ENCODE assay signal across 8 mouse cellular contexts in the genomic region with DNA sequence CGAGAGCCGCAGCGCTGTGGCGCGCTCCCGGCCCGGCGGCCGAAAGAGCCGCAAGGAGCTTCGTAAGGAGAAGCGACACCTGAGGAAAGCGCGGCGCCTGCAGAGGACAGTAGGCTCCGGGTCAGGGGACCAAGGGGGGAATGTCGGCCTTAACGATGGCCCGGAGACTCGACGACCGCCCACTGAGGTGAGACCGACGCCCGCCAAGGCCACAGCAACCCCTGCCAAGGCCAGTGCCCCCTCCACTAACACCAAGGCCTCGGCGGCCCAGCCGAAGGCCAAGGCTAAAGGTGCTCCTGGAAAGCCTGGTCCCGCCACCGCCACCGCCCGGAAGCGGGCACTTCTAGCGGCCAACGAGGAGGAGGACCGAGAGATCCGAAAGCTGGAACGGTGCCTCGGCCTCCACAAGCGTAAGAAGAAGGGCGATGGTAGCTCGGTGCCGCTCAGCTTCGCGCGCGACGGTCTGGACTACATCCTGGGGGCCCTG. TPM values are rescaled to one million over a fixed set of nuclear protein-coding genes. Genes with fewer than 3 reads are reported as not detected.
DNase-seq lines count a peak whose midpoint lies in the region; ATAC-seq lines count a peak whose summit lies in the region.

No protein-coding gene starts in this region.

- ATAC-seq in neural tube, embryonic 11.5 days (ENCODE audit: insufficient read depth, low FRiP score, low TSS enrichment): peak; percentile 55; the same call in 1 of the 2 replicates
- peak; percentile 43 for ATAC-seq in megakaryocyte progenitor cell, adult 5-6 weeks (replicated peaks; ENCODE audit: poor library complexity)
- peak; percentile 68 for ATAC-seq in stomach, embryonic 15.5 days (ENCODE audit: insufficient read depth, low FRiP score, low read depth)

- H3K4me1 ChIP-seq in neural tube, embryonic 11.5 days (ENCODE audit: control insufficient read depth, insufficient read depth, low read length): peaks cover 9% of the 10 kb centered on the region
- H3K4me1 ChIP-seq in erythroblast, embryonic 14.5 days (ENCODE audit: control insufficient read depth): peaks cover 36% of the 10 kb centered on the region
- H3K4me1 ChIP-seq in limb, embryonic 10.5 days: peaks cover 24% of the 10 kb centered on the region
- peaks cover 17% of the 10 kb centered on the region for H3K4me1 ChIP-seq in stomach, embryonic 15.5 days

- WGBS in neural tube, embryonic 11.5 days: under 1% methylated on average over 48 of the region's 48 CpGs
- WGBS in limb, embryonic 10.5 days: under 1% methylated on average over 48 of the region's 48 CpGs
- under 1% methylated on average over 48 of the region's 48 CpGs for WGBS in stomach, embryonic 15.5 days

- no peak for DNase-seq in neural tube, embryonic 11.5 days (ENCODE audit: low spot score)
- no peak for DNase-seq in neural tube, embryonic 10.5 days (ENCODE audit: extremely low spot score, low spot score)
- peak; percentile 46 for DNase-seq in ZHBTc4 (ENCODE audit: low read depth, low spot score)
- peak; percentile 36 to 62 for DNase-seq in heart, postnatal 10 days
- DNase-seq in limb, embryonic 10.5 days (ENCODE audit: low spot score): peak; percentile 66

- H3K36me3 ChIP-seq in neural tube, embryonic 11.5 days (ENCODE audit: control insufficient read depth, insufficient read depth, low read length): peaks cover 3% of the 10 kb centered on the region
- H3K36me3 ChIP-seq in erythroblast, embryonic 14.5 days (ENCODE audit: control insufficient read depth): peaks cover 48% of the 10 kb centered on the region
- peaks cover 42% of the 10 kb centered on the region for H3K36me3 ChIP-seq in limb, embryonic 10.5 days
- H3K36me3 ChIP-seq in stomach, embryonic 15.5 days: peaks cover 25% of the 10 kb centered on the region

- H3K27ac ChIP-seq in neural tube, embryonic 11.5 days (ENCODE audit: low read depth, low read length): no peak overlapping the region
- peak overlapping the region; percentile 87 for H3K27ac ChIP-seq in limb, embryonic 10.5 days
- H3K27ac ChIP-seq in stomach, embryonic 15.5 days: peak overlapping the region; percentile 79

- H3K27me3 ChIP-seq in neural tube, embryonic 11.5 days (ENCODE audit: control insufficient read depth, insufficient read depth, low read length): no peaks in the 10 kb centered on the region
- H3K27me3 ChIP-seq in erythroblast, embryonic 14.5 days (ENCODE audit: control insufficient read depth): peaks cover 30% of the 10 kb centered on the region
- H3K27me3 ChIP-seq in limb, embryonic 10.5 days (ENCODE audit: low read depth, poor library complexity, severe bottlenecking): 0 out of 2 replicates have a peak, but pooled peaks cover 7% of the 10 kb centered on the region
- H3K27me3 ChIP-seq in stomach, embryonic 15.5 days (replicated peaks): no peaks in the 10 kb centered on the region

- peak overlapping the region; percentile 78 for H3K9ac ChIP-seq in neural tube, embryonic 11.5 days (ENCODE audit: low read length)
- peak overlapping the region; percentile 55 for H3K9ac ChIP-seq in stomach, embryonic 15.5 days

- peak overlapping the region; percentile 92 for H3K4me2 ChIP-seq in neural tube, embryonic 11.5 days (ENCODE audit: low read depth)
- peak overlapping the region; percentile 87 for H3K4me2 ChIP-seq in stomach, embryonic 15.5 days

- intact Hi-C loops in heart, postnatal 10 days (cut with DNase I): no loop called here

- H3K4me3 ChIP-seq in neural tube, embryonic 11.5 days (ENCODE audit: low read depth, low read length): peak overlapping the region; percentile 83
- H3K4me3 ChIP-seq in erythroblast, embryonic 14.5 days (replicated peaks): peak overlapping the region; percentile 95
- peak overlapping the region; percentile 97 for H3K4me3 ChIP-seq in limb, embryonic 10.5 days
- peak overlapping the region; percentile 96 for H3K4me3 ChIP-seq in stomach, embryonic 15.5 days (replicated peaks)

- H3K9me3 ChIP-seq in neural tube, embryonic 11.5 days (ENCODE audit: control insufficient read depth, low read length): no peaks in the 10 kb centered on the region
- H3K9me3 ChIP-seq in erythroblast, embryonic 14.5 days (ENCODE audit: control insufficient read depth, low read length): no peaks in the 10 kb centered on the region
- H3K9me3 ChIP-seq in limb, embryonic 10.5 days (replicated peaks): no peaks in the 10 kb centered on the region
- no peaks in the 10 kb centered on the region for H3K9me3 ChIP-seq in stomach, embryonic 15.5 days

RNA-seq across cellular contexts. Expression of a gene that starts 0.5 kb away (rescaled TPM):
- 20.0 and 26.7 TPM in 2 replicates for polyA plus RNA-seq in neural tube, embryonic 11.5 days (2014; fragmentation: Nextera tagmentation; extraction: Ambion mirVana)
- polyA plus RNA-seq in erythroblast, embryonic 14.5 days (2012): 0.27 and 0.35 TPM in 2 replicates
- 10 to 100 TPM; 14.2 to 15.4 TPM for total RNA-seq in heart, postnatal 10 days (2021)
- 40.0 and 40.4 TPM in 2 replicates for polyA plus RNA-seq in limb, embryonic 10.5 days (2016; fragmentation: Nextera tagmentation; extraction: Ambion mirVana)
- 19.6 and 22.0 TPM in 2 replicates for total RNA-seq in megakaryocyte progenitor cell, adult 5-6 weeks (2015)
- 16.7 and 25.4 TPM in 2 replicates for total RNA-seq in megakaryocyte progenitor cell, adult 5-6 weeks (2017)
- 22.8 and 29.5 TPM in 2 replicates for polyA plus RNA-seq in stomach, embryonic 15.5 days (2015; fragmentation: Nextera tagmentation; extraction: Ambion mirVana)

RNA-seq across cellular contexts. Expression of a gene that starts 43.4 kb away (rescaled TPM):
- polyA plus RNA-seq in neural tube, embryonic 11.5 days (2014; fragmentation: Nextera tagmentation; extraction: Ambion mirVana): 4.4 and 7.6 TPM in 2 replicates
- polyA plus RNA-seq in erythroblast, embryonic 14.5 days (2012): not detected in 2 replicates
- total RNA-seq in heart, postnatal 10 days (2021): not detected
- 0.38 TPM in 1 of 2 replicates, not detected in the other for polyA plus RNA-seq in limb, embryonic 10.5 days (2016; fragmentation: Nextera tagmentation; extraction: Ambion mirVana)
- not detected in 2 replicates for total RNA-seq in megakaryocyte progenitor cell, adult 5-6 weeks (2015)
- not detected in 2 replicates for total RNA-seq in megakaryocyte progenitor cell, adult 5-6 weeks (2017)
- 2.2 and 3.1 TPM in 2 replicates for polyA plus RNA-seq in stomach, embryonic 15.5 days (2015; fragmentation: Nextera tagmentation; extraction: Ambion mirVana)

RNA-seq across cellular contexts. Expression of a gene that starts 56.7 kb away (rescaled TPM):
- polyA plus RNA-seq in neural tube, embryonic 11.5 days (2014; fragmentation: Nextera tagmentation; extraction: Ambion mirVana): 13.1 and 14.8 TPM in 2 replicates
- polyA plus RNA-seq in erythroblast, embryonic 14.5 days (2012): 0.04 and 0.17 TPM in 2 replicates
- total RNA-seq in heart, postnatal 10 days (2021): 10 to 100 TPM; 18.2 to 19.5 TPM
- polyA plus RNA-seq in limb, embryonic 10.5 days (2016; fragmentation: Nextera tagmentation; extraction: Ambion mirVana): 7.0 and 7.4 TPM in 2 replicates
- 2.2 TPM in 2 replicates for total RNA-seq in megakaryocyte progenitor cell, adult 5-6 weeks (2015)
- 4.4 and 5.1 TPM in 2 replicates for total RNA-seq in megakaryocyte progenitor cell, adult 5-6 weeks (2017)
- 10.9 and 11.4 TPM in 2 replicates for polyA plus RNA-seq in stomach, embryonic 15.5 days (2015; fragmentation: Nextera tagmentation; extraction: Ambion mirVana)

Comparison
In these comparisons a context has a peak if more than half of its experiments do, and no peak if none do; other contexts are left out.
1. DNase-seq: peak in ZHBTc4 (single experiment), heart, postnatal 10 days (2 of 2) and limb, embryonic 10.5 days (single experiment); none in neural tube, embryonic 11.5 days (single experiment) and neural tube, embryonic 10.5 days (single experiment).
2. RNA of a gene that starts 0.5 kb away (polyA plus RNA-seq): 40.0 to 40.4 TPM in limb, embryonic 10.5 days, 20.0 to 26.7 TPM in neural tube, embryonic 11.5 days and 22.8 to 29.5 TPM in stomach, embryonic 15.5 days; 0.27 to 0.35 TPM in erythroblast, embryonic 14.5 days; every median in the first group is over 10 times any median in the second.
3. Peak in every context shown above with its lines, with median percentiles within 50 percentile points of each other: ATAC-seq and H3K4me3 ChIP-seq.